Mouse (Mus musculus) intestine, postnatal 0 days (tissue): ENCODE data around the gene Cstf3. TPM values are rescaled to one million over a fixed set of nuclear protein-coding genes. Genes with fewer than 3 reads are reported as not detected.
A peak's percentile ranks its signal among the peaks of the same experiment; 100 is the strongest.

Experiments
- ATAC-seq: fragments of 200-750 bp; cut with Nextera tagmentation; 2 replicates; pipeline ENCODE4 v1.8.0; 2017; ENCODE audit warnings: mild to moderate bottlenecking, moderate TSS enrichment, moderate library complexity
- H3K27ac ChIP-seq: fragments of 300-500 bp; sonication (generic); 2 replicates; pipeline ENCODE4 v1.5.1; 2014; ENCODE audit warnings: mild to moderate bottlenecking, low read depth, low read length, moderate library complexity
- H3K27me3 ChIP-seq: fragments of 300-500 bp; sonication (generic); replicated peaks from 2 replicates; pipeline ENCODE4 v1.6.1; 2014; ENCODE audit warnings: low read length, mixed read lengths; ENCODE audit not compliant: control insufficient read depth, insufficient read depth
- H3K36me3 ChIP-seq: fragments of 300-500 bp; sonication (generic); 2 replicates; pipeline ENCODE4 v1.6.1; 2014; ENCODE audit warnings: mild to moderate bottlenecking, moderate library complexity; ENCODE audit not compliant: control insufficient read depth, insufficient read depth
- H3K4me1 ChIP-seq: fragments of 300-500 bp; sonication (generic); replicated peaks from 2 replicates; pipeline ENCODE4 v1.6.1; 2014; ENCODE audit warnings: antibody characterized with exemption, low read length, mixed read lengths; ENCODE audit not compliant: control insufficient read depth, insufficient read depth
- H3K4me2 ChIP-seq: fragments of 300-500 bp; sonication (generic); replicated peaks from 2 replicates; pipeline ENCODE4 v1.6.1; 2014; ENCODE audit warnings: low read depth, mild to moderate bottlenecking, moderate library complexity
- H3K4me3 ChIP-seq: fragments of 300-500 bp; sonication (generic); 2 replicates; pipeline ENCODE4 v1.5.1; 2014; ENCODE audit warnings: low read depth, low read length
- H3K9ac ChIP-seq: fragments of 300-500 bp; sonication (generic); 2 replicates; pipeline ENCODE4 v1.6.1; 2014; ENCODE audit warnings: mild to moderate bottlenecking, low read depth, low read length
- H3K9me3 ChIP-seq: fragments of 300-500 bp; sonication (generic); 2 replicates; pipeline ENCODE4 v1.6.1; 2016; ENCODE audit warnings: mixed run types; ENCODE audit not compliant: control insufficient read depth
- CTCF ChIP-seq: sonication (generic); IDR thresholded peaks from 2 replicates; pipeline ENCODE4 v1.5.1; 2016; ENCODE audit warnings: low read depth, mild to moderate bottlenecking, control low read depth, antibody characterized with exemption, moderate library complexity
- WGBS: fragments of 180-500 bp; shearing (Covaris S2); extraction: QIAGEN DNeasy Blood & Tissue Kit; methylation state at CpG from one replicate; pipeline ENCODE4 v1.1.7; 2014; 5-methylcytosine and 5-hydroxymethylcytosine counted together
- polyA plus RNA-seq: library from polyadenylated mRNA; unstranded; fragments of >200 nt; fragmentation: Nextera tagmentation; extraction: Ambion mirVana; gene quantifications from 2 replicates; pipeline ENCODE4 v1.2.1, GENCODE M21; 2015

Gene Cstf3
- polyA plus RNA-seq, 1 experiment from 2014 or later = 20.5 TPM

DNA sequence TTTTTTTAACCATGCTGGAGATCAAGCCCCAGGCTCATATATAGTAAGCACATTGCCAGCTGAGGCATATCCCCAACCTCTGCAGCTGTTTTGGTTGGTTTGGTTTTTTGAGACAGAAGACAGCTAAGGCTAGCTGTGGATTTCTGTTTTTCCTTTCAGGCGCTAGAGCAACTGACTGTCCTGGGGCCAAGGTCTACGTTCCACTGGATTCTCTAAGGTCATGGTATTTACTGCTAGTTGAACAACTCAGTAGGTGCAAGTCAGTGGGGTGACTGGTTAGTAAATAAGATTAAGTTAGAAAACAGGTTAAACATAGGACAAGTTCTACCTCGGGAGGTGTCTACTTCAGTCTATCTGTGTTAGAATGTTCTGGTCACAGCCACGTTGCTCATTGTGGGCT, 94.4 kb downstream of the Cstf3 start:
- H3K36me3 ChIP-seq = peaks cover 4% of the 10 kb centered on the region; the same call in 1 of the 2 replicates
- H3K27ac ChIP-seq = no peak overlapping the region
- H3K4me1 ChIP-seq = no peaks in the 10 kb centered on the region; the same call in 1 of the 2 replicates
- no peak overlapping the region for H3K4me2 ChIP-seq
- H3K9me3 ChIP-seq = no peaks in the 10 kb centered on the region
- TF ChIP-seq CTCF = no peak
- H3K4me3 ChIP-seq = no peak overlapping the region
- WGBS = 85% methylated on average over 4 of the region's 4 CpGs
- H3K27me3 ChIP-seq = no peaks in the 10 kb centered on the region
- H3K9ac ChIP-seq = no peak overlapping the region
- no peak for ATAC-seq

DNA sequence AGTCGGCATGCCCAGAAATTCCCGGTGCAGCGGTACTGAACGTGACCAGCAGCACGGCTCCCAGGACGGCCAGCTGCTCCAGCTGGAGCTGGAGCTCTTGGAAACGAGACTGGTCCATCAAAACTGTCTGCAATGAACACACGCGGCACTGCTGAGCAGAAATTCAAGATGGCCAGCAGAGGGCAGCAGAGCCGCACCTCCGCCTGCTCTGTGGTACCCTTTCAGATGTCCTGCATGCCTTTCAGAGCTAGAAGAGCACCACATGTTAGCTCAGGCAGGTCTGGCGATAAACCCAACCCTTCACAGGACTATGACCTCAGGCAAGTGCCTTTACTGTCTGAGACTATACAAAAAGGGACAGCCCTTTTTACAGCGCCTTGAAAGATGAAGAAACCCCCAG, 95.1 kb downstream of the Cstf3 start:
- no peak overlapping the region for H3K27ac ChIP-seq
- peak; percentile 73 for ATAC-seq

DNA sequence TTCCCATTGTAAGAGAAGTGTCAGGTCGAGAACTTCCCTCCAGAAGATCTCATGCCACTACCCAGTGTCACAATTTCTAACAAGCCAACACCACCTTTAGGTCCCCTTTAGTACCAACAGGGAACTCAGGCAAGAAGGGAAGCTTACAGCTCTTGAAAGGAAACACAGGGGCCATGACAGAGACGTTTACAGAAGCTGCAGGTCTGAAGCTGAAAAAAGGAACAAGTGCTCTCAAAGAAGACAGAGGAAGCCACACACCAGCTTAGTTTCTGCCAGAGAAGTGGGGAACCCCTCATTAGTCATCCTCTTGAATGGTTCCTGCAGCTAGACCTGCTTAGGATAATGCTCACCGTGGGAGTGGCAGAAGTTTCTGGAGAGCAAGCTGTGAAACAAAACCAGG, 96.9 kb downstream of the Cstf3 start:
- Histone ChIP-seq H3K27ac (no peak overlapping the region), H3K4me2 (no peak overlapping the region), H3K4me1 (no peaks in the 10 kb centered on the region; the same call in 1 of the 2 replicates), H3K9me3 (no peaks in the 10 kb centered on the region), H3K4me3 (no peak overlapping the region), H3K27me3 (no peaks in the 10 kb centered on the region), H3K9ac (no peak overlapping the region), H3K36me3 (peaks cover 4% of the 10 kb centered on the region; the same call in 1 of the 2 replicates)
- 71% methylated on average over 3 of the region's 3 CpGs for WGBS
- no peak for TF ChIP-seq CTCF
- ATAC-seq = no peak

More for the DNA sequence above, 95.1 kb downstream of the Cstf3 start:
- H3K9me3 ChIP-seq = no peaks in the 10 kb centered on the region
- no peaks in the 10 kb centered on the region for H3K27me3 ChIP-seq
- H3K4me2 ChIP-seq = no peak overlapping the region
- TF ChIP-seq CTCF = peak; percentile 100
- H3K9ac ChIP-seq = no peak overlapping the region
- peaks cover 4% of the 10 kb centered on the region; the same call in 1 of the 2 replicates for H3K36me3 ChIP-seq
- H3K4me3 ChIP-seq = no peak overlapping the region
- no peaks in the 10 kb centered on the region; the same call in 1 of the 2 replicates for H3K4me1 ChIP-seq
- 4% methylated on average over 13 of the region's 13 CpGs for WGBS

DNA sequence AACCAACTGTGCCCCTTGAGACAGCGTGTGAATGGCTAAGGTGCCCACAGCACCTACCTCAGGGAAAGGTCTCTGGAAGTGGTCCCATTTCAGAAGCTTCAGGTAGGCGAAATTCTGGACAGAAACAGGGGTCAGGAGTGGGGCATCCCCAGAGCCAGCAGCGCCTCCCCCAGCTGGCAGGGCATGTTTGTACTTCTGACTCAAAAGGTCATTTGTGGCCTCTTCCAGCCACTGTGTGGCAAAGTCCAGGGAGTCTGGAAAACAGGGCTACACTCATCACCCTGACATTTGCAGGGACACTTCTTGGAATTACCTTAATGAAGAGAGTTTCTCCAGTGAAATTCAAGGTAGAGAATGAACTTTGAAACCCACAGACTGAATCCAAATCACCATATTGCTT, 98.0 kb downstream of the Cstf3 start:
- H3K4me2 ChIP-seq = no peak overlapping the region
- no peak for TF ChIP-seq CTCF
- no peak overlapping the region for H3K9ac ChIP-seq
- H3K9me3 ChIP-seq = no peaks in the 10 kb centered on the region
- peak; percentile 45; the same call in 1 of the 2 replicates for ATAC-seq
- H3K36me3 ChIP-seq = peaks cover 4% of the 10 kb centered on the region; the same call in 1 of the 2 replicates
- no peaks in the 10 kb centered on the region for H3K27me3 ChIP-seq
- H3K4me3 ChIP-seq = no peak overlapping the region
- H3K27ac ChIP-seq = no peak overlapping the region
- WGBS = 73% methylated on average over 3 of the region's 3 CpGs
- no peaks in the 10 kb centered on the region; the same call in 1 of the 2 replicates for H3K4me1 ChIP-seq

DNA sequence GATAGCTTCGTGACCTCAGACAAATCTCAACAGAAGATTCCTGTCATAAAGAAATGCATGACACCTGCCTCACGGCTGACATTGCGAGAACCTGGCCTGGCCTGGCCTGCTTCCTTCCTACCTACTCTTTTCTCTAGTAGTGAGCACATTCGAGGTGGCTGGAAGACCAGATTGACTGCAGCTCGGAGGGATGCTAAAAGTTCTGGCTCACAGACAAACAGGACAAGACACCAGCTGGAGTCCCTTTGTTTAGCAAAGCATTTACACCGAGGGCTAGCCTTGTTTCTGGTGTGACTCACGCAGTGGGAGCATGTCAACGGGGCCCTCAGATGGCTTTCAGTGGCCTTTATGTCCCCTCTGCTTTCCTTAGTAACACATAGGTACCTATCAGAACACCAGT, 98.4 kb downstream of the Cstf3 start:
- ATAC-seq = no peak
- peaks cover 3% of the 10 kb centered on the region; the same call in 1 of the 2 replicates for H3K36me3 ChIP-seq

DNA sequence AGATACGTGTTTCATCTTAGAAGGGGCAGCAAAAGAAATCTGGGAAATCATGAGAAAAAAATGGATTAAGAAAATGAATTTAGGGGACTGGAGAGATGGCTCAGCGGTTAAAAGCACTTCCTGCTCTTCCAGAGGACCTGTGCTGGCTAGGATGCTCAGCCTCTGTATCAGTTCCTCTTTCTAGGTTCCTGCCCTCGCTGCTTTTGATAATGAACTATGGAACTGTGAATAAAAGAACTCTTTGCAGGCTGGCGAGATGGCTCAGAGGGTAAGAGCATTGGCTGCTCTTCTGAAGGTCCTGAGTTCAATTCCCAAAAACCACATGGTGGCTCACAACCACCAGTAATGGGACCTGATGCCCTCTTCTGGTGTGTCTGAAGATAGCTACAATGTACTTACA, 100.4 kb downstream of the Cstf3 start:
- Histone ChIP-seq H3K36me3 (no peaks in the 10 kb centered on the region), H3K9me3 (no peaks in the 10 kb centered on the region), H3K27me3 (no peaks in the 10 kb centered on the region), H3K4me2 (no peak overlapping the region), H3K4me1 (no peaks in the 10 kb centered on the region), H3K4me3 (no peak overlapping the region), H3K9ac (no peak overlapping the region), H3K27ac (no peak overlapping the region)
- no peak for ATAC-seq
- TF ChIP-seq CTCF = no peak
- 92% methylated on average over 4 of the region's 4 CpGs for WGBS

More for the DNA sequence above, 98.4 kb downstream of the Cstf3 start:
- no peak overlapping the region for H3K4me3 ChIP-seq
- H3K9me3 ChIP-seq = no peaks in the 10 kb centered on the region
- no peaks in the 10 kb centered on the region for H3K27me3 ChIP-seq
- H3K9ac ChIP-seq = no peak overlapping the region
- H3K4me1 ChIP-seq = no peaks in the 10 kb centered on the region; the same call in 1 of the 2 replicates
- no peak overlapping the region for H3K4me2 ChIP-seq
- 67% methylated on average over 8 of the region's 8 CpGs for WGBS
- no peak for TF ChIP-seq CTCF
- no peak overlapping the region for H3K27ac ChIP-seq

DNA sequence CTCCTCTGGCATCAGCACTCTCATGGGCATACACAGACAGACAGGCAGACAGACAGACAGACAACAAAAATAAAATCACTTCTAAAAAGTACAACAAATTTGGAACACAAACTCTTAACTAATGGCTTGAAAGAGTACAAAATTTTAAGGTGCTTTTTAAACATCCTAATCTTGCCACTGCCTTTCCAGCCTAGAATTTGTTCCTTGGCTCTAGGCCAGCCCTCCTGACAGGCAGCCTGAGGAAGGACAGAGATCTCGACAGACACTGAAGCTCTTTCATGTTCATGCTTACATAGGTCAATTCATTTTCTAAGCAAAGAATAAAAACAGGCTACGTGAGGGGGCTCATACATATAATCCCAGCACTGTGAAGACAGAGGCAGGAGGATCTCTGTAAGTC, 102.2 kb downstream of the Cstf3 start:
- Histone ChIP-seq H3K27me3 (no peaks in the 10 kb centered on the region), H3K27ac (no peak overlapping the region), H3K4me2 (no peak overlapping the region), H3K4me3 (no peak overlapping the region), H3K9ac (no peak overlapping the region), H3K4me1 (no peaks in the 10 kb centered on the region), H3K9me3 (no peaks in the 10 kb centered on the region), H3K36me3 (no peaks in the 10 kb centered on the region)
- WGBS = 46% methylated on average over 2 of the region's 2 CpGs
- ATAC-seq = no peak
- no peak for TF ChIP-seq CTCF
